Mouse (Mus musculus) liver, embryonic 11.5 days (tissue): ENCODE data around the gene Pitx2. TPM values are rescaled to one million over a fixed set of nuclear protein-coding genes. Genes with fewer than 3 reads are reported as not detected.

Source experiments
- ATAC-seq: fragments of 200-750 bp; cut with Nextera tagmentation; replicated peaks from 2 replicates; pipeline ENCODE4 v1.8.0; 2017; ENCODE audit warnings: moderate number of reproducible peaks, mild to moderate bottlenecking, moderate TSS enrichment, moderate library complexity; ENCODE audit not compliant: low FRiP score
- DNase-seq: peaks from one replicate; pipeline ENCODE4 v3.0.0-alpha.2; 2017; ENCODE audit warnings: low spot score
- H3K27ac ChIP-seq: fragments of 300-500 bp; sonication (generic); 2 replicates; pipeline ENCODE4 v1.5.1; 2014; ENCODE audit warnings: mild to moderate bottlenecking, low read depth, low read length, control low read depth
- H3K27me3 ChIP-seq: fragments of 300-500 bp; sonication (generic); replicated peaks from 2 replicates; pipeline ENCODE4 v1.6.1; 2014; ENCODE audit warnings: low read length, mixed read lengths; ENCODE audit not compliant: control insufficient read depth, insufficient read depth
- H3K36me3 ChIP-seq: fragments of 300-500 bp; sonication (generic); 2 replicates; pipeline ENCODE4 v1.6.1; 2014; ENCODE audit warnings: mild to moderate bottlenecking, low read length, moderate library complexity, mixed read lengths; ENCODE audit not compliant: control insufficient read depth, insufficient read depth
- H3K4me1 ChIP-seq: fragments of 300-500 bp; sonication (generic); replicated peaks from 2 replicates; pipeline ENCODE4 v1.6.1; 2014; ENCODE audit warnings: low read length, mixed read lengths; ENCODE audit not compliant: control insufficient read depth, insufficient read depth
- H3K4me2 ChIP-seq: fragments of 300-500 bp; sonication (generic); 2 replicates; pipeline ENCODE4 v1.6.1; 2014; ENCODE audit warnings: mild to moderate bottlenecking, control low read depth, moderate library complexity
- H3K4me3 ChIP-seq: fragments of 300-500 bp; sonication (generic); 2 replicates; pipeline ENCODE4 v1.5.1; 2014; ENCODE audit warnings: low read depth, low read length, control low read depth
- H3K9ac ChIP-seq: fragments of 300-500 bp; sonication (generic); 2 replicates; pipeline ENCODE4 v1.6.1; 2014; ENCODE audit warnings: low read depth, low read length, control low read depth
- H3K9me3 ChIP-seq: fragments of 300-500 bp; sonication (generic); 2 replicates; pipeline ENCODE4 v1.6.1; 2016; ENCODE audit warnings: low read length, inconsistent platforms, mixed read lengths; ENCODE audit not compliant: control insufficient read depth
- WGBS: fragments of 180-500 bp; shearing (Covaris S2); extraction: QIAGEN DNeasy Blood & Tissue Kit; methylation state at CpG from one replicate; pipeline ENCODE4 v1.1.7; 2014; 5-methylcytosine and 5-hydroxymethylcytosine counted together
- polyA plus RNA-seq: library from polyadenylated mRNA; unstranded; fragments of >200 nt; fragmentation: Nextera tagmentation; extraction: Ambion mirVana; gene quantifications from 2 replicates; pipeline ENCODE4 v1.2.1, GENCODE M21; 2014

Gene Pitx2
- polyA plus RNA-seq, 1 experiment from 2014 or later: 23.1 TPM

DNA sequence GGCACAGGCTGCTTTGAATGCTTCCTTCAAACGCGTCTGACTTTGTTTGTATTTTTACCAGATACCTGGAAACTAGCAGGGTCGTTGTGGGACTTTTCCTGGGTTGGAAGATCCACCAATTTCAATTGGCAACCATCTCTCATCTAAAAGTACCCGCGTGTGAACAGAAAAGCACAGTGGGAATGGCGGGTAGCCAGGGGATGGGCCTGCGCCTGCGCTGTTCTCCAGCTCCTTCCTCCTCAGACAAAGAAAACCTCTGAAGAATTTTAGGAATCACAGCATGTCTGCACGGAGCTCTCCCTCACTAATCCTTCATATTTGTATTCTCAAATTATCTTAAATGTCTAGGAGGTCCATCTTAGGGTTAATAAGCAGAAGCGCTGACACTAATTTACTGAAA lies 54.6 kb downstream of the Pitx2 start:
- Histone ChIP-seq H3K36me3 (no peaks in the 10 kb centered on the region), H3K9me3 (no peaks in the 10 kb centered on the region), H3K27me3 (no peaks in the 10 kb centered on the region; the same call in 1 of the 2 replicates), H3K9ac (no peak overlapping the region), H3K4me2 (no peak overlapping the region), H3K4me1 (no peaks in the 10 kb centered on the region), H3K27ac (no peak overlapping the region), H3K4me3 (no peak overlapping the region)
- no peak for ATAC-seq
- no peak for DNase-seq
- 49% methylated on average over 10 of the region's 10 CpGs for WGBS

DNA sequence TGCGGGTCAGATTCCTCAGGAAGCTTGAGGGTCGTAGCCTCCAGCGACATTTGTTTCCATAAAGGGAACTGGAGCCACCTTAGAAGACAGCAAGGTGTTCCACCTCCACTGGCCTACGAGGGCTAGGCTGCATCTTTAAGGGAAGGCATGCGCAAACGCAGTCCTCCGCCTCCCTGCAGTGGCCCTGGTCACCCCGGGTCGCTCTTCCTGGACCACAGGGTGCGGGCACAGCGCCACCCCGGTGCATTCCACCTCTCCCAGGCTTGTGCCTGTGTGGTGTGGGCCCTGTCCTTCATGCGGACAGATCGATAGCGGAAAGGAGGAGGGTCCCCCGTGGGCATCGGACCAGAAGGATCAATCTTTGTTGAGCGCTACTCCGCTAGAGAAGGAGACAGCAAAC lies 56.6 kb downstream of the Pitx2 start:
- Histone ChIP-seq H3K27ac (no peak overlapping the region), H3K9ac (no peak overlapping the region), H3K36me3 (no peaks in the 10 kb centered on the region), H3K4me2 (peak overlapping the region; percentile 39), H3K4me1 (no peaks in the 10 kb centered on the region), H3K9me3 (no peaks in the 10 kb centered on the region), H3K4me3 (no peak overlapping the region), H3K27me3 (no peaks in the 10 kb centered on the region; the same call in 1 of the 2 replicates)
- ATAC-seq: no peak
- DNase-seq: no peak
- WGBS: 52% methylated on average over 19 of the region's 19 CpGs

DNA sequence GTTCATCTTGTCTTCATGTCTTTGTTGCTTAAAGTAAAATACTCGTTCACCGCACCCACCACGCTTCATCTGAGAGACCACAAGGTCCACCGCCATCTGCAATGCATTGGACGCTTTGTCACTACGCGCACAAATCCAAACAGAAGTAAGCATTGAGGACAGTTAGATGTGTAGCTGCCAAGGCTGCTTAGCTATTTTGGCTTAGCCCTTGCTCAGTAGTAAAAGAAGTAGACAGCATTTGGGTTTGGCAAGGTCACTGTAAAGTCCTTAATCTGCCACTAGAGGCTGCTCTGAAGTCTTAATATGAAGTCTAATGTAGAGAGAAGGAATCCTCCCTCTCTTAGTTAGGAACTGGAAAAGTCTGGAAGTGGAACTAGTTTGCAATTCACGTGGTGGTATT lies 57.1 kb downstream of the Pitx2 start:
- H3K9ac ChIP-seq: no peak overlapping the region
- DNase-seq: no peak
- no peak overlapping the region for H3K4me3 ChIP-seq

DNA sequence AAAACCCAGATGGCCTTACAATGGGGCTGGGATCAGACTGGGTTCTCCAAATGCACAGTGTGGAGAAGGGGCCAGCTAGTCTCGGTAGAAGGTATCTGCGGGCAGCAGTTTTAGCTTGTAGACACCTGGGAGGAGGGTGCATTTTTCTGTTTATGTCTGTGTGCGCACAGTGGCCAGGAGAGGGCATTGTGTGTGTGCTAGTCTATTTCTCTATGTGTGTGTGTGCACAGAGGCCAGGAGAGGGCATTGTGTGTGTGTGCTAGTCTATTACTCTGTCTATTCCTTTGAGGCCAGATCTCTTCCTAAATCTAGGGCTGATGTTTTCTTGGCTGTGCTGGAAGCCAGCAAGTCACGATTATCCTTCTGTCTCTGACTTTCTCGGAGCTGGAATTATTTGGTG lies 58.8 kb downstream of the Pitx2 start:
- Histone ChIP-seq H3K27me3 (no peaks in the 10 kb centered on the region; the same call in 1 of the 2 replicates), H3K4me2 (no peak overlapping the region), H3K27ac (no peak overlapping the region), H3K9me3 (no peaks in the 10 kb centered on the region), H3K36me3 (no peaks in the 10 kb centered on the region), H3K4me3 (no peak overlapping the region), H3K4me1 (no peaks in the 10 kb centered on the region), H3K9ac (no peak overlapping the region)
- ATAC-seq: no peak
- WGBS: 78% methylated on average over 5 of the region's 5 CpGs
- DNase-seq: no peak

More for the DNA sequence above, 57.1 kb downstream of the Pitx2 start:
- Histone ChIP-seq H3K4me2 (peak overlapping the region; percentile 39; the same call in 1 of the 2 replicates), H3K9me3 (no peaks in the 10 kb centered on the region), H3K36me3 (no peaks in the 10 kb centered on the region), H3K27ac (no peak overlapping the region), H3K4me1 (no peaks in the 10 kb centered on the region), H3K27me3 (no peaks in the 10 kb centered on the region; the same call in 1 of the 2 replicates)
- ATAC-seq: no peak
- 53% methylated on average over 8 of the region's 8 CpGs for WGBS

Other genes starting within 250 kb of the Pitx2 start
- gene Enpep, start 132.8 kb downstream of the Pitx2 start, polyA plus RNA-seq: 3.5 and 4.3 TPM in 2 replicates